In the genomic region with DNA sequence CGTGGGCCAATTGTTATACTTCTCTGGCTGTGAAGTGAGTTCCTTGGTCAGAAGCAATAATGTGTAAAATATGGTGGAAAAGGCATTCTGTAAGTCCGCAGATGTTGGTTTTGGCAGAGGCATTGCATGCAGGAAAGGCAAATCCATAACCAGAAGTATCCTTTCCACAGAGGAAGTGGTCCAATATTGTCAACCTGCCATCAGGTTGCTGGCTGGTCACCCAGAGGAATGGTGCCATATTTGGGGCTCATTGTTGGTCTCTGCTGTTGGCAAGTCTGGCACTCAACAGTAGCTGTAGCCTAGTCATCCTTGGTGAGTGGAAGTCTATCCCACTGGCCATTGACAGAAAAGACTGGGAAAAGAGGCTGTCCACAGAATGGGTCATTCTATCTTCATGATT, we compare ENCODE assay signal across 24 mouse cellular contexts.
"Had no signal": no experiment of that assay in that cellular context is flagged by ENCODE, and none has a peak within 500 bp of the region (broad histone marks: within the 10 kb centered on the region; RNA-seq: fewer than 3 reads in every experiment).

No protein-coding gene starts in this region.

- H3K9ac ChIP-seq: heart, embryonic 12.5 days; hindbrain, embryonic 12.5 days; hindbrain, embryonic 14.5 days; intestine, embryonic 15.5 days; limb, embryonic 12.5 days; liver, embryonic 13.5 days had no signal

- H3K36me3 ChIP-seq: heart, embryonic 10.5 days; heart, embryonic 12.5 days; hindbrain, embryonic 10.5 days; hindbrain, embryonic 12.5 days; intestine, embryonic 15.5 days; limb, embryonic 10.5 days; limb, embryonic 12.5 days; liver, embryonic 13.5 days had no signal

- H3K4me3 ChIP-seq: heart, adult 2 months; heart, embryonic 10.5 days; heart, embryonic 12.5 days; hindbrain, embryonic 10.5 days; hindbrain, embryonic 12.5 days; intestine, embryonic 15.5 days; layer of hippocampus, adult 2 months; left cerebral cortex, adult 2 months; limb, embryonic 10.5 days; limb, embryonic 12.5 days; liver, embryonic 13.5 days had no signal

- DNase-seq: gastrocnemius, postnatal 14 days; gastrocnemius, postnatal 36 days; heart, adult 2 months; heart, postnatal 10 days; heart, postnatal 4 days; kidney, adult 18-20 months; kidney, postnatal 10 days; kidney, postnatal 25 days; liver; liver, embryonic 13.5 days had no signal

- H3K27me3 ChIP-seq: heart, embryonic 12.5 days; hindbrain, embryonic 12.5 days; intestine, embryonic 15.5 days; limb, embryonic 12.5 days; liver, embryonic 13.5 days had no signal

- H3K27ac ChIP-seq: heart, adult 2 months; heart, embryonic 10.5 days; hindbrain, embryonic 10.5 days; hindbrain, embryonic 12.5 days; hindbrain, embryonic 14.5 days; intestine, embryonic 15.5 days; layer of hippocampus, adult 2 months; left cerebral cortex, adult 2 months; limb, embryonic 10.5 days; limb, embryonic 12.5 days; liver, embryonic 13.5 days had no signal

- H3K4me1 ChIP-seq: heart, embryonic 10.5 days; heart, embryonic 12.5 days; hindbrain, embryonic 10.5 days; hindbrain, embryonic 12.5 days; intestine, embryonic 15.5 days; limb, embryonic 10.5 days; limb, embryonic 12.5 days; liver, embryonic 13.5 days had no signal

- H3K9me3 ChIP-seq: heart, embryonic 10.5 days; heart, embryonic 12.5 days; hindbrain, embryonic 10.5 days; hindbrain, embryonic 12.5 days; intestine, embryonic 15.5 days; limb, embryonic 10.5 days; limb, embryonic 12.5 days; liver, embryonic 13.5 days had no signal

- H3K4me2 ChIP-seq: heart, embryonic 12.5 days; hindbrain, embryonic 12.5 days; hindbrain, embryonic 14.5 days; intestine, embryonic 15.5 days; limb, embryonic 12.5 days; liver, embryonic 11.5 days; liver, embryonic 13.5 days had no signal

- ATAC-seq: hindbrain, embryonic 16.5 days; inflammation-experienced regulatory T-cells, adult 6 months; intestine, embryonic 15.5 days; intestine, postnatal 0 days had no signal
